ENCODE assay signal across 22 mouse cellular contexts in genomic region chr5:110898785-110899184, GRCm38 (mm10). TPM values are rescaled to one million over a fixed set of nuclear protein-coding genes. Genes with fewer than 3 reads are reported as not detected.
A peak's percentile ranks its signal among the peaks of the same experiment; 100 is the strongest.
DNase-seq lines count a peak whose midpoint lies in the region; ATAC-seq and TF ChIP-seq lines count a peak whose summit lies in the region.
"Had no signal": no experiment of that assay in that cellular context is flagged by ENCODE, and none has a peak within 500 bp of the region (broad histone marks: within the 10 kb centered on the region; RNA-seq: fewer than 3 reads in every experiment).

No protein-coding gene starts in this region.

- no peak overlapping the region for H3K9ac ChIP-seq in midbrain, embryonic 11.5 days (ENCODE audit: low read length)
- no peak overlapping the region for H3K9ac ChIP-seq in midbrain, postnatal 0 days (replicated peaks; ENCODE audit: low read length, poor library complexity, severe bottlenecking)
- no peak overlapping the region for H3K9ac ChIP-seq in embryonic facial prominence, embryonic 12.5 days
- no peak overlapping the region for H3K9ac ChIP-seq in hindbrain, embryonic 14.5 days
- H3K9ac ChIP-seq: forebrain, embryonic 15.5 days; heart, embryonic 12.5 days; hindbrain, embryonic 15.5 days had no signal

- H3K4me3 ChIP-seq in midbrain, embryonic 11.5 days (ENCODE audit: low read depth, low read length): no peak overlapping the region
- no peak overlapping the region for H3K4me3 ChIP-seq in midbrain, postnatal 0 days (ENCODE audit: low read depth, low read length)
- H3K4me3 ChIP-seq in embryonic facial prominence, embryonic 12.5 days: no peak overlapping the region
- H3K4me3 ChIP-seq in hindbrain, embryonic 14.5 days (replicated peaks; ENCODE audit: low read length): no peak overlapping the region
- H3K4me3 ChIP-seq: forebrain, embryonic 15.5 days; heart, adult 2 months; heart, embryonic 12.5 days; hindbrain, embryonic 10.5 days; hindbrain, embryonic 15.5 days had no signal

- ATAC-seq in midbrain, embryonic 11.5 days (ENCODE audit: low FRiP score): no peak
- ATAC-seq in midbrain, postnatal 0 days (ENCODE audit: low FRiP score): no peak
- no peak for ATAC-seq in embryonic facial prominence, embryonic 12.5 days (ENCODE audit: insufficient number of reproducible peaks, insufficient read depth, low FRiP score, low TSS enrichment)
- no peak for ATAC-seq in hindbrain, embryonic 14.5 days (ENCODE audit: low FRiP score)
- ATAC-seq: CD4-positive, CD25-positive, alpha-beta regulatory T cell, adult 4 months; forebrain, embryonic 15.5 days; intestine, embryonic 16.5 days had no signal

- no peaks in the 10 kb centered on the region for H3K9me3 ChIP-seq in midbrain, embryonic 11.5 days (ENCODE audit: control insufficient read depth, low read length)
- no peaks in the 10 kb centered on the region for H3K9me3 ChIP-seq in midbrain, postnatal 0 days (ENCODE audit: low read length)
- H3K9me3 ChIP-seq in embryonic facial prominence, embryonic 12.5 days: no peaks in the 10 kb centered on the region
- H3K9me3 ChIP-seq in hindbrain, embryonic 14.5 days (ENCODE audit: control insufficient read depth, low read length): no peaks in the 10 kb centered on the region
- H3K9me3 ChIP-seq: forebrain, embryonic 15.5 days; G1E; heart, embryonic 12.5 days; hindbrain, embryonic 10.5 days; hindbrain, embryonic 15.5 days had no signal

- H3K4me1 ChIP-seq in midbrain, embryonic 11.5 days (ENCODE audit: control insufficient read depth, insufficient read depth, low read length): peaks cover 19% of the 10 kb centered on the region
- H3K4me1 ChIP-seq in midbrain, postnatal 0 days (ENCODE audit: insufficient read depth, low read length): no peaks in the 10 kb centered on the region
- peaks cover 23% of the 10 kb centered on the region for H3K4me1 ChIP-seq in embryonic facial prominence, embryonic 12.5 days
- no peaks in the 10 kb centered on the region for H3K4me1 ChIP-seq in hindbrain, embryonic 14.5 days (replicated peaks; ENCODE audit: control insufficient read depth, insufficient read depth, low read length)
- H3K4me1 ChIP-seq: heart, embryonic 12.5 days had no signal

- intact Hi-C loops in left cerebral cortex, postnatal 36 days (cut with DNase I): no loop called here

- WGBS in midbrain, embryonic 11.5 days: 91% methylated on average over 4 of the region's 4 CpGs
- 88% methylated on average over 4 of the region's 4 CpGs for WGBS in midbrain, postnatal 0 days
- WGBS in embryonic facial prominence, embryonic 12.5 days: 63% methylated on average over 4 of the region's 4 CpGs
- WGBS in hindbrain, embryonic 14.5 days: 87% methylated on average over 4 of the region's 4 CpGs

- no peak overlapping the region for H3K27ac ChIP-seq in midbrain, embryonic 11.5 days (ENCODE audit: low read depth, low read length)
- H3K27ac ChIP-seq in midbrain, postnatal 0 days (ENCODE audit: low read depth, low read length): no peak overlapping the region
- H3K27ac ChIP-seq in embryonic facial prominence, embryonic 12.5 days: 0 out of 2 replicates have a peak overlapping the region, but pooled peaks have one; percentile 36
- no peak overlapping the region for H3K27ac ChIP-seq in hindbrain, embryonic 14.5 days
- H3K27ac ChIP-seq: forebrain, embryonic 15.5 days; heart, adult 2 months; hindbrain, embryonic 10.5 days; hindbrain, embryonic 15.5 days had no signal

- no peaks in the 10 kb centered on the region for H3K27me3 ChIP-seq in midbrain, embryonic 11.5 days (ENCODE audit: control insufficient read depth, insufficient read depth, low read length)
- no peaks in the 10 kb centered on the region for H3K27me3 ChIP-seq in midbrain, postnatal 0 days (ENCODE audit: insufficient read depth, low read length)
- H3K27me3 ChIP-seq in embryonic facial prominence, embryonic 12.5 days: no peaks in the 10 kb centered on the region
- H3K27me3 ChIP-seq in hindbrain, embryonic 14.5 days (ENCODE audit: control insufficient read depth, insufficient read depth, low read length): no peaks in the 10 kb centered on the region
- H3K27me3 ChIP-seq: forebrain, embryonic 15.5 days; heart, embryonic 12.5 days; hindbrain, embryonic 15.5 days had no signal

- DNase-seq in midbrain, embryonic 11.5 days (ENCODE audit: low spot score, missing footprints): peak; percentile 51
- DNase-seq in midbrain, postnatal 0 days (ENCODE audit: low spot score): no peak
- peak; percentile 19 for DNase-seq in forelimb bud, embryonic 11.5 days (ENCODE audit: low read depth, low spot score)
- DNase-seq in left cerebral cortex, postnatal 36 days (ENCODE audit: low spot score in 2 of 2): no peak
- no peak for DNase-seq in urinary bladder, adult 18-20 months (ENCODE audit: low spot score in 2 of 2)
- DNase-seq in hindbrain, embryonic 14.5 days (ENCODE audit: low spot score): no peak
- DNase-seq: adrenal gland, adult 8-10 months; adrenal gland, postnatal 36 days; B cell, adult 2 months; cerebellum, adult 11 months; cerebellum, adult 8-10 months; cerebellum, postnatal 25 days; gastrocnemius, postnatal 10 days; heart, adult 2 months had no signal

- H3K4me2 ChIP-seq in midbrain, embryonic 11.5 days: no peak overlapping the region
- H3K4me2 ChIP-seq in midbrain, postnatal 0 days (ENCODE audit: low read depth, low read length, poor library complexity, severe bottlenecking): no peak overlapping the region
- H3K4me2 ChIP-seq in embryonic facial prominence, embryonic 12.5 days (replicated peaks): no peak overlapping the region
- no peak overlapping the region for H3K4me2 ChIP-seq in hindbrain, embryonic 14.5 days (replicated peaks)
- H3K4me2 ChIP-seq: forebrain, embryonic 15.5 days; heart, embryonic 12.5 days; hindbrain, embryonic 15.5 days had no signal

- H3K36me3 ChIP-seq in midbrain, embryonic 11.5 days (ENCODE audit: control insufficient read depth, insufficient read depth, low read length): peaks cover 4% of the 10 kb centered on the region; the same call in 1 of the 2 replicates
- peaks cover 9% of the 10 kb centered on the region for H3K36me3 ChIP-seq in midbrain, postnatal 0 days (ENCODE audit: insufficient read depth, low read length)
- peaks cover 31% of the 10 kb centered on the region for H3K36me3 ChIP-seq in embryonic facial prominence, embryonic 12.5 days
- H3K36me3 ChIP-seq in hindbrain, embryonic 14.5 days (replicated peaks; ENCODE audit: control insufficient read depth, insufficient read depth): peaks cover 17% of the 10 kb centered on the region; the same call in 1 of the 2 replicates
- H3K36me3 ChIP-seq: G1E had no signal

- no peak for TF ChIP-seq CTCF in midbrain, postnatal 0 days (IDR thresholded peaks at IDR 0.05)

RNA-seq across cellular contexts. Expression of gene Ttc28, which starts 19.2 kb away (rescaled TPM):
- 12.7 and 13.5 TPM in 2 replicates for polyA plus RNA-seq in midbrain, embryonic 11.5 days (2014; fragmentation: Nextera tagmentation; extraction: Ambion mirVana)
- total RNA-seq in midbrain, postnatal 0 days (2014; rRNA removed): 45.2 and 53.1 TPM in 2 replicates
- polyA plus RNA-seq in midbrain, postnatal 0 days (2015; fragmentation: Nextera tagmentation; extraction: Ambion mirVana): 8.9 and 10.6 TPM in 2 replicates
- 21.2 and 23.4 TPM in 2 replicates for polyA plus RNA-seq in embryonic facial prominence, embryonic 12.5 days (2016; fragmentation: Nextera tagmentation; extraction: Ambion mirVana)
- 10 to 100 TPM in 1 of 2 experiments, 1 to 10 TPM in 1; 9.6 to 11.9 TPM for total RNA-seq in left cerebral cortex, postnatal 36 days (2021)
- 27.3 and 30.0 TPM in 2 replicates for polyA plus RNA-seq in hindbrain, embryonic 14.5 days (2014; fragmentation: Nextera tagmentation; extraction: Ambion mirVana)

RNA-seq across cellular contexts. Expression of gene Chek2, which starts 59.0 kb away (rescaled TPM):
- polyA plus RNA-seq in midbrain, embryonic 11.5 days (2014; fragmentation: Nextera tagmentation; extraction: Ambion mirVana): 26.8 and 28.5 TPM in 2 replicates
- 3.2 and 27.2 TPM in 2 replicates for total RNA-seq in midbrain, postnatal 0 days (2014; rRNA removed)
- 1.9 and 2.6 TPM in 2 replicates for polyA plus RNA-seq in midbrain, postnatal 0 days (2015; fragmentation: Nextera tagmentation; extraction: Ambion mirVana)
- 26.7 and 30.2 TPM in 2 replicates for polyA plus RNA-seq in embryonic facial prominence, embryonic 12.5 days (2016; fragmentation: Nextera tagmentation; extraction: Ambion mirVana)
- total RNA-seq in left cerebral cortex, postnatal 36 days (2021): 1 to 10 TPM in 1 of 2 experiments, under 1 TPM in 1; 0.99 to 1.6 TPM
- polyA plus RNA-seq in hindbrain, embryonic 14.5 days (2014; fragmentation: Nextera tagmentation; extraction: Ambion mirVana): 5.4 and 5.9 TPM in 2 replicates

RNA-seq across cellular contexts. Expression of gene Hscb, which starts 59.2 kb away (rescaled TPM):
- 21.0 and 25.0 TPM in 2 replicates for polyA plus RNA-seq in midbrain, embryonic 11.5 days (2014; fragmentation: Nextera tagmentation; extraction: Ambion mirVana)
- 9.6 and 13.4 TPM in 2 replicates for total RNA-seq in midbrain, postnatal 0 days (2014; rRNA removed)
- polyA plus RNA-seq in midbrain, postnatal 0 days (2015; fragmentation: Nextera tagmentation; extraction: Ambion mirVana): 9.2 and 9.8 TPM in 2 replicates
- 27.1 and 31.3 TPM in 2 replicates for polyA plus RNA-seq in embryonic facial prominence, embryonic 12.5 days (2016; fragmentation: Nextera tagmentation; extraction: Ambion mirVana)
- 10 to 100 TPM; 11.3 to 13.5 TPM for total RNA-seq in left cerebral cortex, postnatal 36 days (2021)
- polyA plus RNA-seq in hindbrain, embryonic 14.5 days (2014; fragmentation: Nextera tagmentation; extraction: Ambion mirVana): 7.8 and 10.3 TPM in 2 replicates

Comparison
In these comparisons a context has a peak if more than half of its experiments do, and no peak if none do; other contexts are left out.
1. DNase-seq: peak in midbrain, embryonic 11.5 days (single experiment) and forelimb bud, embryonic 11.5 days (single experiment); none in midbrain, postnatal 0 days (single experiment), left cerebral cortex, postnatal 36 days (0 of 2), urinary bladder, adult 18-20 months (0 of 2) and hindbrain, embryonic 14.5 days (single experiment).